Comparison of ENCODE assay signal across 25 mouse cellular contexts in genomic region chr4:111555426-111555825, GRCm38 (mm10).
DNase-seq lines count a peak whose midpoint lies in the region; ATAC-seq and TF ChIP-seq lines count a peak whose summit lies in the region.
"Had no signal": no experiment of that assay in that cellular context is flagged by ENCODE, and none has a peak within 500 bp of the region (broad histone marks: within the 10 kb centered on the region; RNA-seq: fewer than 3 reads in every experiment).

No protein-coding gene starts in this region.

- peak; percentile 58 to 65 for DNase-seq in cerebellum, postnatal 10 days
- no peak for DNase-seq in heart, adult 2 months
- DNase-seq in MN1 (ENCODE audit: low spot score): peak; percentile 22
- DNase-seq in Muller cell, postnatal 12 days (ENCODE audit: inconsistent ontology term): peak; percentile 48
- DNase-seq: adrenal gland, postnatal 10 days; adrenal gland, postnatal 36 days; gastrocnemius, postnatal 25 days; heart, postnatal 14 days; heart, postnatal 4 days; kidney, adult 11 months; kidney, adult 8-10 months had no signal

- H3K9ac ChIP-seq in heart, embryonic 14.5 days (ENCODE audit: low read length): no peak overlapping the region
- no peak overlapping the region for H3K9ac ChIP-seq in heart, adult 2 months (ENCODE audit: low read depth, low read length)
- H3K9ac ChIP-seq in midbrain, embryonic 13.5 days (replicated peaks): no peak overlapping the region
- H3K9ac ChIP-seq: embryonic facial prominence, embryonic 12.5 days; embryonic facial prominence, embryonic 15.5 days; forebrain, embryonic 12.5 days; forebrain, embryonic 15.5 days; heart, embryonic 12.5 days; hindbrain, embryonic 12.5 days; hindbrain, embryonic 15.5 days; intestine, embryonic 15.5 days; kidney, embryonic 15.5 days had no signal

- no peaks in the 10 kb centered on the region for H3K36me3 ChIP-seq in heart, embryonic 14.5 days (ENCODE audit: control insufficient read depth, insufficient read depth, low read length)
- no peaks in the 10 kb centered on the region for H3K36me3 ChIP-seq in heart, adult 2 months (ENCODE audit: control insufficient read depth, insufficient read depth, low read length)
- no peaks in the 10 kb centered on the region for H3K36me3 ChIP-seq in midbrain, embryonic 13.5 days
- H3K36me3 ChIP-seq: embryonic facial prominence, embryonic 12.5 days; embryonic facial prominence, embryonic 15.5 days; forebrain, embryonic 12.5 days; forebrain, embryonic 15.5 days; heart, embryonic 12.5 days; hindbrain, embryonic 12.5 days; hindbrain, embryonic 15.5 days; intestine, embryonic 15.5 days; kidney, embryonic 15.5 days had no signal

- H3K4me2 ChIP-seq in heart, embryonic 14.5 days (ENCODE audit: low read length): no peak overlapping the region
- H3K4me2 ChIP-seq in midbrain, embryonic 13.5 days (replicated peaks): no peak overlapping the region
- H3K4me2 ChIP-seq: embryonic facial prominence, embryonic 12.5 days; embryonic facial prominence, embryonic 15.5 days; forebrain, embryonic 12.5 days; forebrain, embryonic 15.5 days; heart, embryonic 12.5 days; hindbrain, embryonic 12.5 days; hindbrain, embryonic 15.5 days; intestine, embryonic 15.5 days; kidney, embryonic 15.5 days had no signal

- no peak overlapping the region for H3K27ac ChIP-seq in heart, embryonic 14.5 days (replicated peaks in 1 of 2; ENCODE audit: control insufficient read depth in 1 of 2, insufficient read depth in 1 of 2, low read depth in 2 of 2, low read length in 2 of 2)
- H3K27ac ChIP-seq in heart, adult 2 months: no peak overlapping the region
- no peak overlapping the region for H3K27ac ChIP-seq in midbrain, embryonic 13.5 days
- H3K27ac ChIP-seq: embryonic facial prominence, embryonic 12.5 days; embryonic facial prominence, embryonic 15.5 days; forebrain, embryonic 12.5 days; forebrain, embryonic 15.5 days; hindbrain, embryonic 12.5 days; hindbrain, embryonic 15.5 days; intestine, embryonic 15.5 days; kidney, embryonic 15.5 days had no signal

- no peak for TF ChIP-seq POLR2A in heart, adult 2 months (IDR thresholded peaks at IDR 0.05; ENCODE audit: insufficient read depth, low read depth, low read length)

- no peaks in the 10 kb centered on the region for H3K79me2 ChIP-seq in heart, adult 2 months (replicated peaks; ENCODE audit: control insufficient read depth, insufficient read depth, low read length)

- no peak overlapping the region for H3K4me3 ChIP-seq in heart, embryonic 14.5 days (ENCODE audit: control insufficient read depth in 1 of 2, insufficient read depth in 1 of 2, low read depth in 1 of 2, low read length in 2 of 2)
- H3K4me3 ChIP-seq in heart, adult 2 months: no peak overlapping the region
- no peak overlapping the region for H3K4me3 ChIP-seq in midbrain, embryonic 13.5 days (replicated peaks)
- H3K4me3 ChIP-seq: embryonic facial prominence, embryonic 12.5 days; embryonic facial prominence, embryonic 15.5 days; forebrain, embryonic 12.5 days; forebrain, embryonic 15.5 days; heart, embryonic 12.5 days; hindbrain, embryonic 12.5 days; hindbrain, embryonic 15.5 days; intestine, embryonic 15.5 days; kidney, embryonic 15.5 days had no signal

- no peaks in the 10 kb centered on the region for H3K27me3 ChIP-seq in heart, embryonic 14.5 days (ENCODE audit: control insufficient read depth, insufficient read depth, low read length)
- no peaks in the 10 kb centered on the region for H3K27me3 ChIP-seq in heart, adult 2 months (ENCODE audit: control insufficient read depth, insufficient read depth, low read length)
- no peaks in the 10 kb centered on the region for H3K27me3 ChIP-seq in midbrain, embryonic 13.5 days
- H3K27me3 ChIP-seq: embryonic facial prominence, embryonic 12.5 days; embryonic facial prominence, embryonic 15.5 days; forebrain, embryonic 12.5 days; forebrain, embryonic 15.5 days; heart, embryonic 12.5 days; hindbrain, embryonic 12.5 days; hindbrain, embryonic 15.5 days; intestine, embryonic 15.5 days; kidney, embryonic 15.5 days; Patski had no signal

- no peak for TF ChIP-seq EP300 in heart, adult 2 months (IDR thresholded peaks at IDR 0.05; ENCODE audit: insufficient read depth, low read depth, low read length)

- 42% methylated on average over 2 of the region's 2 CpGs for WGBS in heart, embryonic 14.5 days
- WGBS in heart, adult 2 months: 62% methylated on average over 2 of the region's 2 CpGs
- 65% methylated on average over 2 of the region's 2 CpGs for WGBS in midbrain, embryonic 13.5 days

- no peak for ATAC-seq in cerebellum, adult (ENCODE audit: insufficient number of reproducible peaks, low FRiP score, low TSS enrichment)
- 0 out of 2 replicates have a peak, but pooled peaks have one; percentile 26 for ATAC-seq in heart, embryonic 14.5 days (ENCODE audit: insufficient number of reproducible peaks, insufficient read depth, low FRiP score, low read depth)
- no peak for ATAC-seq in midbrain, embryonic 13.5 days
- ATAC-seq: CD4-positive, CD25-positive, alpha-beta regulatory T cell, adult 4 months; forebrain, embryonic 15.5 days; intestine, embryonic 15.5 days; Patski had no signal

- H3K4me1 ChIP-seq in heart, embryonic 14.5 days (ENCODE audit: control insufficient read depth in 2 of 2, insufficient read depth in 2 of 2, low read length in 2 of 2): peaks cover 0 to 6% of the 10 kb centered on the region in 2 experiments; a peak in 2 of 4 replicates
- H3K4me1 ChIP-seq in heart, adult 2 months (ENCODE audit: control insufficient read depth, insufficient read depth, low read length): no peaks in the 10 kb centered on the region
- H3K4me1 ChIP-seq in midbrain, embryonic 13.5 days (replicated peaks): no peaks in the 10 kb centered on the region
- H3K4me1 ChIP-seq: embryonic facial prominence, embryonic 12.5 days; embryonic facial prominence, embryonic 15.5 days; forebrain, embryonic 12.5 days; forebrain, embryonic 15.5 days; hindbrain, embryonic 12.5 days; hindbrain, embryonic 15.5 days; intestine, embryonic 15.5 days; kidney, embryonic 15.5 days had no signal

- intact Hi-C loops in heart, adult 2 months (cut with DNase I): no loop called here

- no peak for TF ChIP-seq CTCF in heart, adult 2 months (IDR thresholded peaks at IDR 0.05)

- H3K9me3 ChIP-seq in heart, embryonic 14.5 days (ENCODE audit: control insufficient read depth, low read length): no peaks in the 10 kb centered on the region
- no peaks in the 10 kb centered on the region for H3K9me3 ChIP-seq in midbrain, embryonic 13.5 days
- H3K9me3 ChIP-seq: embryonic facial prominence, embryonic 12.5 days; embryonic facial prominence, embryonic 15.5 days; forebrain, embryonic 12.5 days; forebrain, embryonic 15.5 days; heart, embryonic 12.5 days; hindbrain, embryonic 12.5 days; hindbrain, embryonic 15.5 days; intestine, embryonic 15.5 days; kidney, embryonic 15.5 days had no signal

Comparison
In these comparisons a context has a peak if more than half of its experiments do, and no peak if none do; other contexts are left out.
1. DNase-seq: peak in cerebellum, postnatal 10 days (2 of 2), MN1 (single experiment) and Muller cell, postnatal 12 days (single experiment); none in heart, adult 2 months (0 of 2).